Mouse (Mus musculus) urinary bladder, adult 2 months (tissue): ENCODE results near the gene Topbp1. TPM values are rescaled to one million over a fixed set of nuclear protein-coding genes. Genes with fewer than 3 reads are reported as not detected.
A peak's percentile ranks its signal among the peaks of the same experiment; 100 is the strongest.
"Not testable (repeated sequence)": the region's sequence is repeated elsewhere in the genome, so short reads cannot be mapped to it uniquely, and the experiment has no call there.

ENCODE experiments used
- DNase-seq: peaks from one replicate; pipeline ENCODE4 v3.0.0; 2022; ENCODE audit warnings: low spot score
- polyA plus RNA-seq: library from polyadenylated mRNA; depleted of rRNA; stranded (reverse); fragments of >200 nt; gene quantifications from 2 replicates; pipeline ENCODE4 v1.2.3, GENCODE M21; 2012

The Topbp1 gene
- polyA plus RNA-seq, 1 experiment = 20.9 TPM

DNA sequence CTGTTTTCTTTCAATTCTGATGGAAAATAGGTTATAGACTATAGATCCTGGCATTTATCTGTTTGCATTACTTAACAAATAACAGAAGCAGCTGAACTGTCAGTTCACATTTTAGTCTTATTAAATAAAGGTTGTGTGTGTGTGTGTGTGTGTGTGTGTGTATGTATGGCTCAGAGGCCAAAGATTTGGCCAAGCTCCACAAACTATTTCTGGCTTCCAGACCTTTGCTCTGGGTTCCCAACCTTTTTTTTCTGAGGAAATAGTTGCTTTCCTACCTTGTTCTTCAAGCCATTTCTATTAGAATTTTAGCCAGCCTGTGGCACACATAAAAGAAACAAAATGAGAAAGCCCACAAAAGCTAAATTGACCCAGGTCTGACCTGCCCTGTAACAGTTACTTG, 43.8 kb downstream of the Topbp1 start:
- no peak for DNase-seq

DNA sequence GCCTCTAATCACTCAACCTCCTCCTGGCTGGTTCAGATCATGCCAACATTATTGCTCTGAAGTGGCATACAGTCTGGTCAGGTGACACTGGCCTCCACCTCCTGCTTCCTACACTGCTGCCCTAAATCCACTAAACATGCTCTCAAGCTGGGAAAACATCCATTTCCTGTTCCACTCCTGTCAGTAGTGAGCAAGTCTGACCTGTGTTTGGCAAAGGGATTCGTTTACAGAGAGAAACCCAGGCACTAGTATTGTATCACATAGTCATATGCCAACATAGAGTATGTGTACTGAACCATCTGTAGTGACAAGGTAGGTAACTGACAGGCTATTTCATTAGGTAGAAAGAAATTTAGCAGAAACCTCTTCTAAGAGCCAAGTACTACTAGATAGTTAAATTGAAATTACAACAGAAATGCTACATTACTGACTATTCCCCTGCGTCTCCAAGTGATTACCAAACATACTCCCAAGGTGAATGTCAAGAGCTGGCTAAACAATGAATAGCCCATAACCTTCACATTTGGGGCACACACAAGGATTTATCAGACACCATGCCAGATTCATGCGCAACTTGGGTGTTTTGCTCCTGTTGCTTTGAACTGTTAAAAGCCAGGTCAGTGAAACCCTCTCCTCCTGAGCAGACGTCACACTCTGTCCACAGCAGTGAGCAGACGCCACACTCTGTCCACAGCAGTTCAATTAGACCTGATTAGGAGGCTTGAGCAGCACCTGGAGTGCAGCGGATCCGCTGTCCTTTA, 48.7 kb downstream of the Topbp1 start:
- not testable (repeated sequence) for DNase-seq

DNA sequence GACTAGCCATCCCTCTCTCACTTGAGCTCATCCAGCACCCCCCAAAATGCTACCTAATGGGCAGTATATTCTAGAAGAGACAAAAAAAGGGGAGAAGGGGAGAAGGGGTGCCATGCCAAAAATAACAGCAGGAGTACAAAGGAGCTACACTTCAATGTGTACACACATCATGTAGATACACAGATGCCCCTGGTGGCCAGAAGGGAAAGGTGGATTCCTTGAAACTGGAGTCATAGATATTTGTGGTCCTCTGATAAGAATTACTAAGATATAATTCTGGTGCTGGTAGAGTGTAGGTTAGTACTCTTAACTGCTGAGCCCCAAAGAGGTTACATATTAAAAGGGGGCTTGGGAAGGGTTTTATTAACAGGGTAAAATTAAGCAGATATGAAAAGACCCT, 52.9 kb downstream of the Topbp1 start:
- no peak for DNase-seq

DNA sequence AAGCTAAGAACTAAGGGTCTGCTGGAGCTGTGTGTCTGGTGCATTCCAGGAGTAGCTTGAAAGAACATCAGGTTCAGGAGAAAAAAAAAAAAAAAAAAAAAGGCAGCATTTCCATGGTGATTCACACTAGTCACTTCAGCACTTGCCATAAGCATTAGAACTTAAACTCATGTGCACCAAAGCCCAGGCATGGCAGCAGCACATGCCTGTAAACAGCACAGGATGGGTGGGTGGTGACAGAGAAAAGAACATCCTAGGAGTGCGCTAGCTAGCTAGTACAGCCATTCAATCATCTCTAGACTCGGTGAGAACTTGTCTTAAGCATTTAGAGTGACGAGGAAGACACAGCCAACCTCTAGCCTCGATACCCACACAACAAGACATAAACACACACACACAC, 53.5 kb downstream of the Topbp1 start:
- DNase-seq = no peak

DNA sequence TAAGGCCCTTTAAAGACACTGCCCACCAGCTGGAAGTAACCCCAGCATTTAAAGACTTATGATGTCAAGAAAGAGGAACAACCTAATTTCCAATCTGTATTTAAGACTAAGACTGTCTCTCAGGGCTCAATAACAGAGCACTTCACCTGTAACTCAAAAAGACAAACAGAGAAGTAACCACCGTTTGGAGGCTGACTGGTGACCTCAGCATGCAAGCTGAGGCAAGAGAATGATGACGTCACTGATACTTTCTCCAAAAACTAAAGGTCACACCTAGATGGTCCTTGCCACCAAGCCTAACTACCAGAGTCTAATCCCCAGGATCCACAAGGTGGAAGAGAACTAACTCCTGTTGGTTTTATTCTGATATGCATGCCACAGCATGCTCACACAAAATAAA, 55.6 kb downstream of the Topbp1 start:
- no peak for DNase-seq

DNA sequence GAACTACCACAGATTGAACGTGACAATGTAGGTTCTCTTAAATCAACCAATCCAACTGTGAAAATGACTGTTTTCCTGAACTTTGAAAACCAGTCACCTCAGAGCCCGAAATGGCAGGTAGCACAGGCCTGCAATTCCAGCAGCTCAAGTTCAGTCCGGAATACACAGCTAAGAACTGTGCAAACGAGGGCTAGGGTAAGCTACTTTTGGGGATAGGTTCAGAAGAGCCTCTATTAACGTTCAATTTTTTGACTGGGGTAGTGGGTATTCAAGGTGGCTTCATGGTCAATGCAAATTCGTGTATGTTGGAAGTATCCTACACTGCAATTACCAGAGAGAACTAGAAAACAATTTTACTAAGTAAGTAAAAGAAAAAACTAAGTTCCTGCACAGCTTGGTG, 58.1 kb downstream of the Topbp1 start:
- DNase-seq = no peak

DNA sequence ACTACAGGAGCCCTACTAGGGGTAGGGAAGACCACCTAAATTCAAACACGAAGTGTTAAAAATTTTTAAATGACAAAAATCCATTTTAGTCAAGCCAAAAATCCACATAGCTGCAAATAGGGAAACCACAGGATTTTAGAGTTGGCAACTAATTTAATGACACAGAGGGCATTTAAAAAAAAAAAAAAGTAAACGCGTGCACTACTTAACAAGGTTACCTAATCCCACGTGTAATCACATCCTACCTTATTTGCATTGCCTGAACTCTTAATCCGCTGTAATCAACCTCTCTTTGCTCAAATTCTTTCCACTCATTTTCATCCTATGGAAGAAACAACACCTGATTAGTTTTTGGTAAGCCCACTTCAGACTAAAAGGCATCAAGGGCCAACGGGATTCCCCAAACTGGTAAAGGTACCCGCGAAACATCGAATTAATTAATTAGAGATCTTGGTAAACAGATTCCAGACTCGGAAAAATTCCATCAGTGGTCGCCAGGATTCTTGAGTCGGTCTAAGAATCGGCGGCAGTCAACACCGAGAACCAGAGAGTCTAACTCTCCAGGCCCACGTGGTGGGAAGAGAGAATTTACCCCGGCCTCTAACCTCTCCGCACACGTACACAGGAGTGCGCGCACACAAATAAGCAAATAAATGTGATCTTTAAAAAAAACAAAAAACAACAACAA, 58.9 kb downstream of the Topbp1 start:
- no peak for DNase-seq

DNA sequence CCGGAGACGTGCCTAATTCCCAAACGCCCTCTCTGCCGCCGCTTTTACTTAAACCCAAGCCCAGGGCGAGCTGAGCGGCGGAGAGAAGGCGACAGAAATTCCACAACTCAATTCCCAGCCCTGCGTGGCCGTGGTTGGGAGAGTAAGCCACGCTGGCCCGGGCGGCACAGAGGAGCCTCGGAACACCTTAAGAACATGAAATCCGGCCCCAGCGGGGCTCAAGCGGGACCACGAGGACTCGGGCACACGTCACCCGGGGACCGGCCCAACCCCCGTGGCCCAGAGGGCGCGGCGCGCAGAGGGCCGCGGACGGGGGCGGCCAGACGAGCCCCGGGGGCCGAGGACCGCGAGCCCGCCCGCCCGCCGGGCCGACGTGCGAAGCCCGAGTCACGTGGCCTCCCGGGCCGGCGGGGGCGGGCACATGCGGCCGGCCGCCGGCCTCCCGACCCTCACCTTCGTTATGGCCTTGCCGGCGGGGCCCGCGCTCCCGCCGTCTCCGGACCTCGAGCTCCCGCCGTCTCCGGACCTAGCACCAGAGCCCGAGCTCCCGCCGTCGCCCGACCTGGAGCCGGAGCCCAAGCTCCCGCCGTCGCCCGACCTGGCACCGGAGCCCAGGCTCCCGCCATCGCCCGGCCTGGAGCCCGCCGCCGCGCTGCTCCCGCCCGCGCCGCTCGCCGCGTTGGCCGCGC, 59.7 kb downstream of the Topbp1 start:
- DNase-seq = peak; percentile 77

DNA sequence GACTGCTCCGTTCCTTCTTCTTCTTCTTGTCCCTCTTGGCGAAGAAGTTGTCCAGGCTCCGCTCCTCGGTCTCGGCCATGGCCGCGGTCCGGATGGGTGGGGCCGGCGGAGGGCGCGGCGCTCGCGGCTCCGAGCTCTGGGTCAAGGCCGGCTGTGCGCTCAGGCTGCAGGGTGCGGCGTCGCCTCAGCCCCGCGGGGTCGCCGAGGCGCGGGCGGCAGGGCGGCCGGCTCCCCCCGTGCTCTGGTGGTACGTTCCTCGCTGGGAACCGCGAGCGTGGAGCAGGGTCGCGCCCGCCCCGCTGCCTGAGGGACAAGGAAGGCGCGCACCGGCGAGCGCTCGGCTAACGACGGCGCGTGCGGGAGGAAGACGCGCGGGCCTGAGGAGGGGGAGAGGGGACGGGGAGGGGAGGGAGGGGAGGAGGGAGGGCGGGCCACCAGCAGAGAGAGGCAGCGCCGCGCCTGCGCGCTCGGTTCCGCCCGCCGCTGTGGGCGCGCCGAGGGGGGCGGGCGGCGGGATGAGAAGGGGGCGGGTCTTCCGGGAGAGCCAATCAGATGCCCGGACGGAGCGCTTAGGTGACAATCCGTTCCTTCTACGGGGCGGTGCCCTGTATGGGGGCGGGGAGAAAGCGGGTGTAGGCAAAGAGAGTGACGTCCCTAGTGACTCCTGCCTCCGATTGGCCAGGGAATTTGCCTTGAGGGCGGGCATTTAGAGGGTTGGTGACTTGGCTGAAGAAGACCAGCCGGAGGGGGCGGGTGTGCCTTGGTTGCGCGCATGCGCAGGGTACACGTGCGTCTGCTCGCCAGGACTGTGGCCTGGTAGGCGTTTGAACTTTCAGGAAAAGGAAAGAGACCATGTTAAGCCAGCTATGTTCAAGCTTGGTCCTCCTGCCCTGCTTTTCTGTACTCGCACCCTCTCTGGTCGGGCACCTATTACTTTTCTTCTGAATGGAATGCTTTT, 60.6 kb downstream of the Topbp1 start, which contains the start of gene Cdv3:
TSS of gene Cdv3 (minus strand) at position 551 of the 958 bp plus-strand sequence.
- peak; percentile 90 for DNase-seq

DNA sequence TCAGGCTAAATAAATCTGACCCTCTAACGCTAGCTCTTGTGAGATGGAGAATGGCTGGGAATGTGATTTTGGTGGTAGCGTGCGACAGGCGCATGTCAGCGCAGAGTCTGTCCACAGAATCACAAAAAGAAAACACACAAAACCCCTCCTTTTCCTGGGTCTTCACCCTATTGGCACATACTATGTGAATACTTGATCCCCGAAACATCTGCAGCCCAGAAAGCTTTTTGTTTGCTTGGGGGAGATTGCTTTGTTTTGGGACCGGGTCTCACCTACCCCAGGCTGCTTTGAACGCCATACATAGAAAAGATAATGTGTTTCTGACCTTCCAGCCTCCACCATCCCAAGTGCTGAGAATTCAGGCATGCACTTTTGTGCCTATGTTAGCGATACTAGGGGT, 61.3 kb downstream of the Topbp1 start:
- no peak for DNase-seq

DNA sequence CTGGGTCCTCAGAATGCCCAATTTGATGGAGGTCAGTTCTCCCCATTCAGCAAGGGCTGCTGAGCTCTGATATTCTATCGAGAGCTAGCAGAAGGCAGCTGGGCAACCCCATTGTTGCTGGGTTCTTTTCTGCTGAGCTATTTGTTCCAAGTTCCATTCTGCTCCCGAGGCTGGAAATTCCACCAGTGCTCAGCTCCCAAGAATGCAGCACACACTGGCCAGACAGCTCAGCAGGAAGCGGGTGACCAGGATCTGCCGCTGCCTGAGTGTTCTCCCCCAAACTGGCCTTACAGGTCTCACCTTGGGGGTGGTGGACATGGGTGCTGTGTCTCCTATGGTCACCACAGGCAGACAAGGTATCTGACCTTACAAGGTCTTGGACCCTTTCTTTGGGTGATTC, 64.9 kb downstream of the Topbp1 start:
- DNase-seq = no peak

DNA sequence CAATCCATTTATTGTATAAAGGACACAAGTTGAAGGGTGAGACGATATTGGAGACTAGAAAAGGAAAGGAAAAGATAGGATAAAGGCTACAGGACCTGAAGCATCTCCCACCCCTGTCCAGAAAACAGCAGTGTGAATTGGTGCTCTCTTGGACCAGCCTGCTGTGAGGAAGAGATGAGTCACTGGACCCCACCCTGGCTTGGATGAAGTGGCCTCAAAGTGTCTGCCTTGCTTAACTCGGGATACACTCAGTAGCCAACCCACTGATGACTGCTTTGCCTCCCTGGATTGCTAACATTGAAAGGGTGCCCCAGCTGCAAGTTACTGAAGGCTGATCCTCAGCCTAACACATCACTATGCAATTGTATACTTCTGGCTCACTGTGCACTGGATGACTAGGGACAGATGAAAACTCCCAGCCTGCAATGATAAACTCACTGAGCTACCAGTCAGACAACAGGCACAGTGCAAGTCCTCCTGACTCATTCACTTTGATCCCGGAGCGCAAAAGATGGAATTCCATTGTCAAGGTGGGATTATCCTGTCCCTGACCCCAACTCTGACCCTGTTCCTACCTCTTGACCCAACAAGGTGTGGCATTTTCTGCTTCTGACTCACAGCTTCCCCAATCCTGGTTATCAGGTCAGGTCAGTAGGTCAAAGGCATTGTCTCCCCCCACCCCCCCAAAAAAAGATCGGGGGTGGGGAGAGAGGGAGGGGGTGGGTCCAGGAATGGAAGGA, 67.4 kb downstream of the Topbp1 start:
- DNase-seq = no peak

DNA sequence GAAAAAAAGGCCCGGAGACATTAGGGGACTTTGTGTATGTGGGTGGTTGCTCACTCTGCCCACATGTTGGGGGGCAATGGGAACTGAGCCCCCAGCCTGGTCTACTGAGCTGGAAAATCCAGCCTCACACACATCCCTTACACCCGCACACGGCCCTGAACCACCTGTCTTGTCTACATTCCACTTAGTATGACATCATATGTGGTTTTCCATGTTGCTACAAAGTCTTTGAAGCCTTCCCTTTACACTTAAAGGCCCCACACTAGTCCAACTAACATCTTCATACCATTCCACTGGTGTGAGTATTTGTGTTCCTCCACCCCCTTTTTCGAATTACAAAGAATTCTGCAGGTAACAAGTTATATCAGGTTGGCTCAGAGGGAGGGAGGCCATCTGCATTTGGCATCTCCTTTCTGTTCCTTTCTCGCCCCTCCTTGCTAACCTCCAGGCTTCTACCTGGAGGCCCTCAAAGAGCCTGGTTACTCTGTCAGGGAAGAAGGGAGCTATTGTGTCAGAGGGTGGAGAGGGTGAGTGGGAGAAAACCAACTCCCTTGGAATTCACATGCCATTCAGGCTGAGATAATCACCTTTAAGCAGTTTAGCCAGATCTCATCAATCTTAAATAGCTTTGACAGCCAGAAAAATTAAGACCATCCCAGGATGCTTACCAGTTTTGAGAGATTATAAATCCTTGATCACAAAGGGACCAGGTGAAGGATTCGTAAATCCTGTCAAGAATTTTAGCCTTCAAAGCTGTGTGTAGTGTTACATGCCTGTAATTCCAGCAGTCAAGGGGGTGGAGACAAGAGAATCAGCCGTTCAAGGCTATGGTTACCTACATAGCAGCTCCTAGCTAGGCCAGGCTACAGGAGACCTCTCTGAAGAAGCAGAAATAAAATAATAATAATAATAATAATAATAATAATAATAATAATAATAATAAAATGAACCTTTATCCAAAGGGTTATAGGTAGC, 71.6 kb downstream of the Topbp1 start:
- DNase-seq = no peak

DNA sequence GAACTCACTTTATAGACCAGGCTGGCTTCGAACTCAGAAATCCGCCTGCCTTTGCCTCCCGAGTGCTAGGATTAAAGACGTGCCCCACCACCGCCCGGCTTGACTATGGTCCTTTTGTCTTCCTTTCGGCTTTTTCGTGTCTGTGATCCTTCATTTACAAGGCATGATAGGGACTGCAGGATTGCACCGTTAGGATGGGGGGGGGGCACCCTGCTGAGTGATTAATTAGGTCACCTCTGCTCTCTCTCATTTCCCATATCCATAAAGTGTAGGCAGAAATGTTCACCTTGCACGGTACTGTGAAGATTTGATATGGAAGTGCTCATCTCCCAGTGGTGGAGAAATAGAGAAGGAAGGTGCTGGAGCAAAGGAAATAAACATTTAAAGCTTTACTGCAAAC, 73.7 kb downstream of the Topbp1 start:
- no peak for DNase-seq

DNA sequence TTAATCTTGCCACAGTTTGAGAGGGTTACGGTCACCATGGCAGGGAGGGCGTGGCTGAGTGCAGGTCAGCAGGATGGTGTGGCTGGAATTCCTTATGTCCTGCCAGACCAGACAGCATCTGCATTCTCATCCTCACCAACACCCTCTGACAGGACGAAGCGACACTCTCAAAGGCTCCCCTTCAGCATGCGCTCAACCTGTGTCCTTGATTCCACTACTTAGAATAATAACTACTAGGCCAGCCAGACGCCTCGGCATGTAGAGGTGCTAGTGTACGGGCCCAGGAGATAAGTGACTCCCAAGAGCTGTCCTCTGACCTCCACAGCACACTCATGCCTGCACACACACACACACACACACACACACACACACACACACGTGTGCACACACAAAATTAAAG, 74.2 kb downstream of the Topbp1 start:
- no peak for DNase-seq

DNA sequence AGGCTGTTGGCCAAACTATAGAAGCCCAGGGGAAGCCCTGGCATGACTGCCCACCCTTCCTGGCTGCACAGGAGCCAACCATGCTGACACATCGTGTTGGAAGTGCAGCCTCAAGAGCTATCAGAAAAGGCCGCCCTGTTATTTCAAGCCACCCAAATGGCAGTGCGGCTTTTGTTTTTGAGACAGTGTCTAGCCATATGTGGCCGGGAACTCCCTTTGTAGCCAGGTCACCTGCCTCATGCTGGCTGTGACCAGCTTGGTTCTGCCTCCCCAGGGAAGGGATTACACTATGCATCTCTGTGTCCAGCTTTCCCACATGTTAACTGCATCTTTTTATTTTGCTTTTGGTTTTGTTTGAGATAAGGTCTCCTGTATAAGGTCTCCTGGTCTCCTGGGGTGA, 75.6 kb downstream of the Topbp1 start:
- no peak for DNase-seq

DNA sequence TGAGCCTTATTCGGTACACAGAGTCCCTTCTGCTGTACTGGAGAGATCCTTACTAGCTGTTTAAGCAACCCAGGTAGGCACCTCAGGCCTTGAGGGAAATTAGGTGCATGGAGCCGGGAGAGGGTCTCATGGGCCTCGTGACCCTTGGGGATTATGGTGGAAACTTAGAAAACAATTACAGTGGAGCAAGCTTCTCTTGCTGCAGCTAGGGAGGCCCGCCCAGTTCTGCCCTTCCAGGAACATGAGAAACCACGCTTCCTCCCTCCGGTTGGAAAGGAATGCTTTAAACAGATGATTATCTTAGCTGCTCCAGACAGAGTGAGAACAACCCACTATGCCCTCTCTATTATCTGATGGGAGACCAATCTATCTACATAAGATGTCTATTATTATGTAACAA, 78.0 kb downstream of the Topbp1 start:
- no peak for DNase-seq

DNA sequence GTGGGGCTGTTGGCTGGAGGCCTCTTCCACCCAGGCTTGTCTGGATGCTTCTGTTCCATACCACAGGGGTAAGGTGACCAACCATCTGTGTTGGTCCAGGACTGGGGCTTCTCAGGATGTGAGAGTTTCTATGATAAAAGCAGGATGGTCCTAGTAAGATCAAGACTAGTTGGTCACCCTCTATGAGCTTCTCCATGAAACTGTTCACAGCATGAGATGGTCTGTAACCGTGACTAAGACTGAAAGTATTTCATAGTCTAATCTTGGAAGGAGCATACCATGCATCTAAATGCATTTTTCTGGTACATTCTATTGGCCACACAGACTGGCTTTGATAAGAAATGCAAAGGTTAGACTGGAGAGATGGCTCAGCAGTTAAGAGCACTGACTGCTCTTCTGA, 78.6 kb downstream of the Topbp1 start:
- DNase-seq = no peak

DNA sequence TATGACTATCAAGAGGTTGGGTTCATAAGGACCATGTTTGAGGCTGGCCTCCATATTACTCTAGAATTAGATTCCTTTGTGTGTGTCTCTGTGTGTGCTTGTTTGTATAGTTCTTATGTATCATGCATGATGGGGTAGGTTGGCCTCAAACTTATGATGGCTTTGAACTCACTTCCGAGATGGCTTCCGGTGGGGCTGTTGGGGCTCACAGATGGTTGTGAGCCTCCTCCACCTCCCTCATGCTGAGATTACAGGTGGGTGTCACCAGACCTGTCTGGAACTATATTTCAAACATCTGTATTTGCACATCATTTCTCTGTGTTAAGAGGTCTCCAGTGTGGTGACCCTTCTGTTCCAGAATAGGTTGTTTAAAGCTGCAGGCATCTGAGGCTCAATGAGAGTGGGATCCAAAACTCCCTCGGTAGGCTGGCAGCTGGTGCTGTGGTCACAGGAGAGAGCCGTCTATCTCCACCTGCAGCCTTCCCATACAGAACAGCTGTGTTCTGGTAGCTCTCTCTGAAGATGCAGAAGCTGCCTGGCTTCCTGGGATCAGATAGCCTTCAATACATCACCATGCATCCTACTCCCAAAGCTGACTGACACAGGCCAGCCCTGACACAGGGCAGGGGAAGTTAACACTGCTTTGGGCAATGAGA, 79.3 kb downstream of the Topbp1 start:
- DNase-seq = no peak
